Mouse (Mus musculus): ENCODE measurements around the gene Fam76a.

Gene Fam76a

DNA sequence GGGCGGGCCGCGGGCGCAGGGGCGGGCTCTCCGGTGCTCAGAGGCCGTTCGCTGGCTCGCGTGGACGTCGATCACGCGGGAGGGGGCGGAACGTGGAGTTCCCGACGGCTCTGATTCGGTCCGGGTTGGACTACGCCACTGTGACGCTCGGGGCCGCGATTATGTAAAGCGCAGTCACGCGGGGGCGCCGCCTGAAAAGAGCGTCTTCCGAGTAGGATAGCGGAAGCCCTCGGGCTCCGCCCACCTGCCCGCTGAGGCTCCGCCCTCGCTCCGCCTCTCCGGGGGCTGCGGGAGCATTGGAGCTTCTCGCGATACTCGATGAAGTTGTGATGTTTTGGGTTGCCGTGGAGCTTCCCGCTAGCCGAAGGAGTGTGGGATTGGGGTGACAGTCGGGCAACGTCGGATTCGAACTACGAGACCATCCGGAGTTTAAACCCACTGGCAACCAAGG is at the start of gene Fam76a:
Gene Fam76a, minus strand, starts transcription at position 1 of the 451 bp plus-strand sequence.
- DNase-seq (ENCODE audit: extremely low spot score, low spot score): peak; percentile 99

DNA sequence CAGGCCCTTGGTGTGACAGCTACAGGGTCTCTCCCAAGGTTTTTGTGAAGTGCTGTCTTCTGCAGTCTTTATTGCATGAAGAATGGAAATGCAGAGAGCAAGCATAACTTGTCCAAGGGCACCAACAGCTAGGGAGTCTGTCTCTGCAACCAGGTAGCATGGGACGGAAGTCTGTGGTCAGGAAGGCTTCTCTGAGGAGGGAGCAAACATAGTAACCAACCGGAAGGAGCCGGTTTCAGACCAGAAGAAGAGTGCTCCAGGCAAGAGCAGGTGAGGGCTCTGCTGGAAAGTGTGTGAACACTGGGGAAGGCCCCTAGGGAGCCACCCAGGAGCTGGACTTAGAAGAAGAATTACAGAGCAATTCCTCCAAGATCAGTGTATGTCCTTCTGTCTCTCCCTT is 49.7 kb upstream of the Fam76a start:
- DNase-seq (ENCODE audit: extremely low spot score, low spot score): no peak

- DNase-seq (ENCODE audit: extremely low spot score, low spot score): no peak
Observed at GRCm38 (mm10) chr4:132971601-132972000, 49.2 kb upstream of the Fam76a start.

DNA sequence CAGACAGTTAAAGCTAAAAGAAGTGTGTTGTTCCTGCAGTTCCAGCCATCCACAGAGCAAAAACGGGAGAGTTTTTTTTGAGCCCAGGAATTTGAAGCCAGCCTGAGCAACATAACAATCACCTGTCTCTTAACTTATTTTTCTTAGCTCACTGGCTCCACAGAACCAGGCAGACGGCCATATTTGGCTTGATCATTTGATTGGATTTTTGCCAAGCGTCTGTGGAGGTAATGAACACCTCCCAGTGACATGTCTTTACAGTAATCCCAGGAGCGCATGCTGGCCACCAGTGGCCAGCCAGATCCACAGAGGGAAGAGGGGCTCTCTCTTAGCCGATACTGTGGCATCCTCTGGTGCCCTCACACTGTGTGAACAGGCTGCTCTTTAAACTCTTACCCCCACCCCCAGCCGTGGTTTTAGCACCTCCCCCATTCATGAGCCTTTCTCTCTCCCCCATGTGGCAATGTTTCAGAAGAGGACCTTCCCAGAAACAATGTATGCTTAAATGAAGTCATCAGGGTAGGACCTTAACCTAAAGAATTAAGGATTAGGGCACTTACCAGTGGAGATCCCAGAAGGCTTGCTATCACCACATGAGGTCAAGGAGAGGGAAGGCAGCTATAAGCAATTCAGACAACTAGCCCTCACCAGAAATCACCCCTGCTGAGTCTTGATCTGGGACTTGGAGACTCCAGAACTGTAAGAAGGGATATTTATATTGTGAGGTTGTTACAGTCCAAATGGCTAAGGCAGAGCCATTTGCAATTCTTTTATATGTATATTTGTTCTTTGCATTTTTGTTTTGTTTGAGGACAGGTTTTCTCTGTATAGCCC is 46.0 kb upstream of the Fam76a start:
- no peak for DNase-seq (ENCODE audit: extremely low spot score, low spot score)

DNA sequence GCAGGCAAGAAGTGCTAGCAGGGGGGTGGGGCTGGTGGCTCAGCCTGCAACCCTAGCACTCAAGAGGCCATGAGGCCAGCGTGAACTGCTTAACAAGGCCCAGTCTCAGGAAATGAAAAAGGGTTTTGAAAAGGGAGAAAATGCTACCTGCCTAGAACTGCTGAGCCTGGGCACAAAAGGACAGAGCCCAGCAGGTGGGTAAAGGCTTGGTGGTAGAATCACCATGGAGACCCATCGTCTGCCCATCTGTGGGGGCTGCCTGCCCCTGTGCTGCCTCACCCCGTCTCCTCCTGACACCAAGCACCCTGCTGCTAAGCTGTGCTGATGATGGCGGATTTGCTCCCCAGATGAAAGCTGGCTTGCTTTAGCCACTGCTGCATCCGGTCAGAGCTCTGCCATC is 42.1 kb upstream of the Fam76a start:
- DNase-seq (ENCODE audit: extremely low spot score, low spot score): no peak

- DNase-seq (ENCODE audit: extremely low spot score, low spot score): no peak
Observed at GRCm38 (mm10) chr4:132964064-132964463, 41.7 kb upstream of the Fam76a start.

DNA sequence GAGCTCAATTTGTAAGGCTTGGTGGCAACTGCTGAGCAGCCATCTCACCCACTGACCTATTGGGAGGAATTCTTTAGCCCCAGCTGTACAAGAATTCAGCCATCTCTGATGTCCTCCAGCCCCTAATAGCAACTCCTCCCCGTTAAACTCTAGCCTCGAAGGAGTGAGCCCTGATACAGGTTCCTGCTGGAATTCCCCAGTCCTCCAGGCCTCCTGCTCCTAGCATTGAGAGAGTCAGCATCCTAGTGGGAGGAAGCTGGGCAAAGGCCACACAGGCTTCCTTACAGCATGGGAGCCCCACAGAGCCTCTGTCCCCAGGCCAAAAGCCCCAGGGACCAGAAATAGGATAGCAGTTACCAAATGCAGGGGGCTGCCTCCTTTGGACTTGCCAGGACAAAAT is 41.1 kb upstream of the Fam76a start:
- no peak for DNase-seq (ENCODE audit: extremely low spot score, low spot score)

GRCm38 (mm10) chr4:132962628-132963027 is 40.3 kb upstream of the Fam76a start:
- no peak for DNase-seq (ENCODE audit: extremely low spot score, low spot score)

DNA sequence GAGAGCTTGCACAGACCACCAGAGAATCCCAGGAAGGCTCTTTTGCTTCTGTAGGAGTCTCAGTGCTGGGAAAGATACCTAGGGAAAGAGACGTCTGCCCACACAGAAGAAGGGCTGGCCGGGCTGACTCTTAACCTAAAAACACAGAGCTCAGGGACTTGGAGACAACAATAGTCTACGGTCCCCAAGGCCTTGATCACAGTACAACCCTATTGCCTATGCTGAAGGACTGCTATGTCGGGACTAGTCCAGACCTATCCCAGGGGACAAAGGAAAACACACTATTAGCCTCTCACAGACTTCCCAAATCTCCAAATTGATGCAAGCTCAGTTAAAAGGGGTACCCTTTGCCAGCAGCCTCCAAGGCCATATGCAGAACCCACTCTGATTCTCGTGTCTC is 39.5 kb upstream of the Fam76a start:
- DNase-seq (ENCODE audit: extremely low spot score, low spot score): no peak

DNA sequence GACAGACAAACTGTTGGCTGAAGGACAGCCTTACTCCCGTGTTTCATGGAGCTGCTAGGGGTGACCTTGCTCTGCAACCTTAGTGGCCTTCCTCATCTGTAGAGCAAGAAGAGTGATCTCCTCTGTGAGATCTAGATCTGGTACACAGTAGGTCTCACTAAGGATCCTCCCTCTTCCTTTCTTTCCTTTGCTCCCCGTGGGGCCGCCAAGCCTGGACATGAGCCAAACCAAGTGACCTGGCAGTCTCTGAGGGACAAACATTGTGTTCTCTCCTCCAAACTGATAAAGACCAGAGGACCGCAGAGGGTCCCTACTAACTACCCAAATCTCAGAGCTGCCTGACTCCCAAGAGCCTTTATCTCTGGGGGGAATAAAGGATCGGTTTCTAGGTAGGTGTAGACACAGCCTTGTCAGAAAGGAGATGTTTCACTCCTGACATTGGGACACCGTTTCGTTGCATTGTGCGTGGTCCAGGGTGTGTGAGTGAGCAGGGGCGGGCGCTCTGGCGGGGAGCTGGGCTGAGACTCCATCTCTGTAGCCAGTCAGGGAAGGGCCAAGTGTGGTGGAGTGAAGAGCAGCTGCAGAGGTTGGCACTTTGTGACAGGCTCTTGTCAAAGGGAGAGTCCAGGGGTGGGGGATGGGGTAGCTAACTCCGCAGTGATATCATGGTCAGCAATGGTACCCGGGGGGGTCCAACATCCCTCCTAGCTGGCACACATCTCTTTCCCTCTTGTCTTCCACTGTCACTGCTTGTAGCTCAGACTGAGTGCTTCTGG is 38.7 kb upstream of the Fam76a start:
- DNase-seq (ENCODE audit: extremely low spot score, low spot score): no peak

DNA sequence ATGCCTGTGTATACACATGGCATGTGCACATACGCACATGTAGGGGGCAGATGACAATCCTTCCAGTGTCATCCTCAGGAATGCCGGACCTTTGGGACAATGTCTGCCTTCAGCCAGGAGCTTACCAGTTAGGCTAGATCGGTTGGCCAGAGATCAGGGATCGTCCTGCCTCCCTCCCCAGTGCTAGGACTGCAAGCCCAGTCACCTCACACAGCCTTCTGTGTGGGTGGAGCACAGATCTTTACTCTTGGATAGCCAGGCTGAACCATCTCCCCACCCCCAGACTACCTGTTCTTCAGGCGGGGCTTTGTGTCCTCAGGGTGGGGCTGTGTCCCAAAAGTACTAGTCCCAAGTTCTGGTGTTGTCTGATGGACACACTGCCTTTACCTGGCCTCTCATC is 38.0 kb upstream of the Fam76a start:
- no peak for DNase-seq (ENCODE audit: extremely low spot score, low spot score)

DNA sequence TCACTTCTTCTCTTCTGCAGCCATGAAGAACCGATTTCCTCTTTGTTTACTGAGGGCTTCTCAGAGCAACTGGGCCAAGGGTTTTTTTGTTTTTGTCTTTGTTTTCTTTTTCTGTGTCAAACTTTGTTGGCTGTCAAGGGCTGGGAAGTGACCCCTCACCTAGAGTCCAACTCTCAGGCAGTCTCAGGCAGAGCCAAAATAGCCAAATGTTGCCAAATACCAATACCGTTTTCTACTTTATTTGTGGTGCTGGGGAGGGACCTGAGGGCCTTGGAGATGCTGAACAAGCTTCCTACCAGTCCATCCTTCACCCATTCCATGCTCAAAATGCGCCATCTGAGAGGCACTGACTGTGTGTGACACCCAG is 37.3 kb upstream of the Fam76a start:
- no peak for DNase-seq (ENCODE audit: extremely low spot score, low spot score)

- DNase-seq (ENCODE audit: extremely low spot score, low spot score): peak; percentile 60
Observed at GRCm38 (mm10) chr4:132958741-132959678, 36.7 kb upstream of the Fam76a start.

DNA sequence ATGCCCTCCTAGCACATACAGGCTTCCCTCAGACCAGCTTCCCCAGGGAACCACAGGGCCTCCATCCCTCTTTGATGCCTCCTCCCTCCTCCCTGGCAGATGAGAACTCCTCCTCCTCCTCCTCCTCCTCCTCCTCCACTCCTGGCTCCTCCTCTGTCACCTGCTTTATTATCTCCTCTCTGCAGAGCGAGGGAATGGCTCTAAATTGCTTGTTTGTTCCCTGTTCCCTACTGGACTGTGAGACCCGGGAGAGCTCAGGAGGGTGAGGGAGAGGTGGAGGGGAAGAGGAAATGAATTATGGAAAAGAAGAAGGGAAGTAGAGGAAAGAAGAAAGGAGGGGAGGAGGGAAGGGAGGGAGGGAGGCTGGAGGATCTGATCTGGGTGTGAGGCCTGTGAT is 33.0 kb upstream of the Fam76a start:
- no peak for DNase-seq (ENCODE audit: extremely low spot score, low spot score)

DNA sequence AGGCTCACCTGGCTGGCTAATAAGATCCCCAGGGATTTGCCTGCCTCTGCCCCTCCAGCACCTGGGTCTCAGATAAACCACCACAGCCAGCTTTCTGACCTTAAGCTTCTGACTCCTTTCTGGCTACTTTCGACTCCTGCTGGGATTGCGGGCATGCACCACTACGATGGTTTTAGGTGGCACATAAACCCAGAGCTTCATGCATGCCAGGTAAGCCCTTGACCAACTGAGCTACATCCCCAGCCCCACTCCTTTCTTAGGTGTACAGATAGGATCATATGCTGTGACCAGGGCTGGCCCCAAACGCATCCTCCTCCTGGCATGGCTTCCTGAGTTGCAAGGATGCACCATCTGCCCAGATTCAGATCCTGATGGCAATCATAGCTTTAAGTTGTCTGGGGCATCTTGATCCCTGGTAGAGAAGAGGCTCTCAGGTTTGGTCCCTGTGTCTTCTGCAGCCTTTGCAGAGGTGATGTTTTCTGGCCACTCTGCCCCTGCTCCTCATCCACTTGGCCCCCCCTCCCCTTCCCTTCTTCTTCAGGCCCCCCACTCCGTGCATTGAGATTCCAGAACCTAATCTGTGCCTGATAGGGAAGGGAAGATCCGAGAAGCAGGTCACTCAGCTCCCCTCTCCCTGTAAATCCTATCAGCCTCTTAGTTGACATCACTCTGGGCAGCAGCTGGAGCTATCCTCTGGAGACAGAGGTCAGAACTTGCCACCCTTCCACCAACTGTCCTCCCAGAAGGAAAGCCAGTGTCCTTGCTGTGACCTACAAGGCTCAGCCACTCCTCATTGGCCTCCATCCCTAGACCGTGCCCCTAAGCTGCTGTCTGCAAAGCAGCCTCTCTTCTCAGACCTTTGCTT is 32.4 kb upstream of the Fam76a start:
- DNase-seq (ENCODE audit: extremely low spot score, low spot score): no peak

DNA sequence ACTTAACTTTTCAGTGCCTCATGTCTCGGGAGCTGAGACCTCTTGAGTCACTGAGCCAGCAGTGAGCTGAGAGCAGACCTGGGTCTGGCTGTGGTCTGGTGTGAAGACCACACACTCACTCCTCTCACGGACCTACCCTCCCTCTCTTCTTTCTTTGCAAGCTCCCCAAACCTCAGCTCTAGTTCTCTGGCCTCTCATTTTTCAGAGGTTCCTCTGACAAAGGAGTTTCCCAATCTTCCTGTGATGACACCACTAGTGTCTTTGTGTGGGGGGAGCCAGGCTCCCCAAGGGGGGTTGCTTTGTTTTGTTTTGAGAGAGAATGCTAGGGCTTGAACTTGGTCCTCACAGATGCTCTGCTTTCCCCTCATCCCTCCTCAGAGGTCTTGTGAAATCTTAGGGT is 28.6 kb upstream of the Fam76a start:
- no peak for DNase-seq (ENCODE audit: extremely low spot score, low spot score)

DNA sequence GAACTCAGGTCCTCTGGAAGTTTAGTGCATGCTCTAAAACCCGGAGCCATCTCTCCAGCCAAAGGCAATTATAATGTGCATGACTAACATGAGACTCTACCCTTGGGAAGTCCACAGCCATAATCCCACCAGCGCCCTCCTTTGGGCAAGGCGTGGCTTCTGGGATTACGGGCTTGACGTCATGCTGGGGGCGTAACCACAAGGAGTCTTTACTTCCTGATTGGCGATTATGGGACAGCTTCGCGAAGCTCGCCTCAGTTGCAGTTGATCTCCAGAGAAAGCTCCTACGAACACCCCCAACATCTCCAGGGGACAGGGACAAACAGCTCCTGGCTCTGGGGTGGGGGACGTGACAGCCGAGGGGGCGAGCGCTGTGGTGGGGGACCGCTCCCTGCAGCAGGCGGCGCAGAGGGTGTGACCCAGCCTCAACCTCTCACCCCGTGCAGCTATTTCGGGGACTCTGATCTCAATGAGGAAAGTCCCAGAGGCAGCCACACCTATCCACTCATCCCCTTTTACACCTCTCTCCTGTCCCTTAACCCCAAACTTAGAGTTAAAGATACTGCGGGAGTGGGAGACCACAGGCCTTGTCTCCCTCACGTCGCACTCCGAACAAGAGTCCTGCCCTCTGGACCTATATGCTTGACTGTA is 27.6 kb upstream of the Fam76a start:
- no peak for DNase-seq (ENCODE audit: extremely low spot score, low spot score)

GRCm38 (mm10) chr4:132946047-132947001 is 24.0 kb upstream of the Fam76a start:
- DNase-seq (ENCODE audit: extremely low spot score, low spot score): no peak

Data from neural tube, embryonic 10.5 days (tissue).